Mouse (Mus musculus) ES-E14 (cell line): ENCODE measurements around the gene Mmgt2.

Source experiments
- CHD2 ChIP-seq: IDR thresholded peaks from 2 replicates; pipeline ENCODE4 v1.6.1; 2014; ENCODE audit warnings: mild to moderate bottlenecking, low read depth, low read length, inconsistent platforms
- HCFC1 ChIP-seq: IDR thresholded peaks from 2 replicates; pipeline ENCODE4 v1.6.1; 2012; ENCODE audit warnings: low read length, inconsistent platforms, borderline replicate concordance; ENCODE audit not compliant: insufficient read depth
- MAFK ChIP-seq: IDR thresholded peaks from 2 replicates; pipeline ENCODE4 v1.6.1; 2014; ENCODE audit warnings: mild to moderate bottlenecking, low read depth, low read length, inconsistent platforms; ENCODE audit not compliant: insufficient read depth
- ZC3H11A ChIP-seq: IDR thresholded peaks from 2 replicates; pipeline ENCODE4 v1.6.1; 2012; ENCODE audit warnings: low read depth, mild to moderate bottlenecking, inconsistent platforms, low read length, borderline replicate concordance
- ZNF384 ChIP-seq: IDR thresholded peaks from 2 replicates; pipeline ENCODE4 v1.6.1; 2012; ENCODE audit warnings: low read depth, low read length, inconsistent platforms

DNA sequence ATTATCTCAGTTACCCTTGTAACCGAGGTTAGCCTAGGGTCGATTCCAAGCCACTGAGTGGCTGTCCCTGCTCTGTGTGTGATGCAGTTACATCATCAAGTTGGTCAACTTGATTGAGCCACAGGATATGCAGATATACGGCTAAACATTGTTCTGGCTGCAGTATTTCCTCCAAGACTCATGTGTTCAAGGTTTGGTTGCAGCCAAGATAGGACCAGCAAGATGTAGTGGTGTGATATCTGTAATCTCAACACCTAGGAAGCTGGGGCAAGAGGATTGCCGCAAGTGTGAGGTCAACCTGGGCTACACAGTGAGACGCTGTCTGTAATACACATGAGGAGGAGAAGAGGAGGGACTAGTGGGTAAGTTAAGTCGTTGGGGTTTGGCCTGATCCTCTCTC is 15.8 kb downstream of the Mmgt2 start:
- no peak for TF ChIP-seq ZNF384
- TF ChIP-seq ZC3H11A: no peak
- TF ChIP-seq MAFK: no peak
- TF ChIP-seq CHD2: no peak
- no peak for TF ChIP-seq HCFC1
